Mouse (Mus musculus): ENCODE measurements at regions not wholly inside any gene's neighbourhood (a gene's known extent, or its start where the extent isn't known, plus 50 kb on each side); places are given as distances from the start of the nearest gene placed in this dataset.

GRCm38 (mm10) chr5:35176112-35176848 is 70.7 kb upstream of the Lrpap1 start:
- Histone ChIP-seq H3K9me3 (ENCODE audit: control insufficient read depth, low read length) (no peaks in the 10 kb centered on the region), H3K36me3 (ENCODE audit: control insufficient read depth, insufficient read depth, low read length) (no peaks in the 10 kb centered on the region), H3K4me2 (replicated peaks; ENCODE audit: low read depth) (no peak overlapping the region), H3K9ac (ENCODE audit: low read length) (no peak overlapping the region), H3K27ac (replicated peaks) (no peak overlapping the region), H3K4me3 (ENCODE audit: low read depth, low read length) (no peak overlapping the region), H3K4me1 (replicated peaks; ENCODE audit: control insufficient read depth, insufficient read depth) (no peaks in the 10 kb centered on the region), H3K27me3 (ENCODE audit: control insufficient read depth, insufficient read depth, low read length) (no peaks in the 10 kb centered on the region)
- WGBS, result 45% methylated on average over 13 of the region's 13 CpGs
- no peak for TF ChIP-seq CTCF (IDR thresholded peaks at IDR 0.05; ENCODE audit: low read depth)
- 0 out of 2 replicates have a peak, but pooled peaks have one; percentile 35 for ATAC-seq (ENCODE audit: low FRiP score, low TSS enrichment)
- DNase-seq (ENCODE audit: low spot score), result peak; percentile 18

DNA sequence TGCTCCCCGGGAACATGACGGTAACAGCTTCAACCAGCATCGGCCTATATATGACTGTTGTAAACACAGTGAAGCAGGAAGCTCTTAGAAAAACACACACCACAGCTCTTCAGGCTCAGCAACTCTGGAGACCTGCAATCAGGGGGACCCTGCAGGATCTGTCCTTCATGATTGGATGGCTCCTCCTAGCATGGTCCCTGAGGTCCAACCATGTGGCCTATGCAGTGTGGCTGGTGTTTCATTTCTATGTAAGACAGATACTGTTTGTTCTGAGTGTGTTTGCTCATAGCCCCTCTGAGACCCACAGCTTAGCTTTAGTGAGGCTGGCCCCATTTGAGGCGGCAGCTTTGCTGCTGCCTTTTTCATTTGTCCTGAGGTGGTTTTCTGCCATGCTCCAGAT is 68.8 kb upstream of the Lrpap1 start:
- H3K4me3 ChIP-seq (ENCODE audit: low read depth, low read length), result no peak overlapping the region
- no peaks in the 10 kb centered on the region for H3K4me1 ChIP-seq (replicated peaks; ENCODE audit: control insufficient read depth, insufficient read depth)
- no peak overlapping the region for H3K4me2 ChIP-seq (replicated peaks; ENCODE audit: low read depth)
- WGBS, result 44% methylated on average over 4 of the region's 4 CpGs
- TF ChIP-seq EP300 (optimal IDR thresholded peaks at IDR 0.05) (no peak), CTCF (IDR thresholded peaks at IDR 0.05; ENCODE audit: low read depth) (no peak)
- H3K27ac ChIP-seq (replicated peaks), result no peak overlapping the region
- H3K9me3 ChIP-seq (ENCODE audit: control insufficient read depth, low read length), result no peaks in the 10 kb centered on the region
- H3K9ac ChIP-seq (ENCODE audit: low read length), result no peak overlapping the region
- DNase-seq (ENCODE audit: low spot score) (no peak), ATAC-seq (ENCODE audit: low FRiP score, low TSS enrichment) (no peak)
- H3K27me3 ChIP-seq (ENCODE audit: control insufficient read depth, insufficient read depth, low read length), result no peaks in the 10 kb centered on the region
- no peaks in the 10 kb centered on the region for H3K36me3 ChIP-seq (ENCODE audit: control insufficient read depth, insufficient read depth, low read length)

GRCm38 (mm10) chr5:35171336-35171735 is 65.8 kb upstream of the Lrpap1 start:
- 72% methylated on average over 3 of the region's 3 CpGs for WGBS
- ATAC-seq (ENCODE audit: low FRiP score, low TSS enrichment) (no peak), DNase-seq (ENCODE audit: low spot score) (no peak)
- Histone ChIP-seq H3K27me3 (ENCODE audit: control insufficient read depth, insufficient read depth, low read length) (no peaks in the 10 kb centered on the region), H3K36me3 (ENCODE audit: control insufficient read depth, insufficient read depth, low read length) (no peaks in the 10 kb centered on the region), H3K27ac (replicated peaks) (no peak overlapping the region), H3K4me1 (replicated peaks; ENCODE audit: control insufficient read depth, insufficient read depth) (no peaks in the 10 kb centered on the region), H3K9ac (ENCODE audit: low read length) (no peak overlapping the region), H3K9me3 (ENCODE audit: control insufficient read depth, low read length) (no peaks in the 10 kb centered on the region), H3K4me2 (replicated peaks; ENCODE audit: low read depth) (no peak overlapping the region), H3K4me3 (ENCODE audit: low read depth, low read length) (no peak overlapping the region)
- TF ChIP-seq EP300 (optimal IDR thresholded peaks at IDR 0.05) (no peak), CTCF (IDR thresholded peaks at IDR 0.05; ENCODE audit: low read depth) (no peak)

DNA sequence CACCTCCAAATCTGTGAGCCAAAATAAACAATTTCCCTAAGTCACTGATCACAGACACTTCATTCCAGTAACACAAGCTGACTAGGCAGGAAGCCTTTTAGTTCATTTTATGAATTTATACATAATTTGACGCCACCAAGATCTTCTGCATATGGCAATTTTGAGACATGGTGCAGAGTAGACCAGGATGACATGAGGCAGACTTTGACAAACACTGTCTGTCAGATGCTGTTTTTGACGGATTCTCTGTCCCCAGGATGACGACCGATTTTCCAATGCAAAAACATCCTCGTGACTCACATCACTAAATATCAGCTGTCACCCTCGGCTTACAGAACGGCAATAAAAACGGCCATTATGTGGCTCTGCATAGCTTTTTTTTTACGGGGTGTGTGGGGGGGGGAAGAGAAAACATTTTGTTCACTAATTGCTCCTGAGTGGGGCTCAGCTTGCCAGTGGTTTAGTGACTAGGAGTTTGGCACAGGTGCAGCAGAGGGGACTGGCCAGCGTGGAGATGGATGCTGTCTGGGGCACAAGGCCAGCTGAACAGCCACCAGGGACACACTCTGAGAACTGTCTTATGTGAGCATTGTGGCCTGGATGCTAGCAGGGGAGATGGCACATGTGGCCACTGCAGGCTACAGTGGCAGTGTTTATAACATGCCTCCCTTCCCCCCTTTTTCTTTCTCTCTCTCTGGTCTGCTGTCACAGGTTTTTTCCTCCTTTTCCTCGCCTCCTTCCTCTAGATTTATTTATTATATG is 65.0 kb upstream of the Lrpap1 start:
- no peak overlapping the region for H3K9ac ChIP-seq (ENCODE audit: low read length)
- TF ChIP-seq EP300 (optimal IDR thresholded peaks at IDR 0.05), result no peak
- no peak for TF ChIP-seq CTCF (IDR thresholded peaks at IDR 0.05; ENCODE audit: low read depth)
- 73% methylated on average over 11 of the region's 11 CpGs for WGBS
- no peak overlapping the region for H3K27ac ChIP-seq (replicated peaks)
- ATAC-seq (ENCODE audit: low FRiP score, low TSS enrichment), result no peak
- H3K36me3 ChIP-seq (ENCODE audit: control insufficient read depth, insufficient read depth, low read length), result no peaks in the 10 kb centered on the region
- DNase-seq (ENCODE audit: low spot score), result no peak
- H3K4me3 ChIP-seq (ENCODE audit: low read depth, low read length), result no peak overlapping the region
- H3K4me2 ChIP-seq (replicated peaks; ENCODE audit: low read depth), result no peak overlapping the region
- H3K4me1 ChIP-seq (replicated peaks; ENCODE audit: control insufficient read depth, insufficient read depth), result no peaks in the 10 kb centered on the region
- no peaks in the 10 kb centered on the region for H3K27me3 ChIP-seq (ENCODE audit: control insufficient read depth, insufficient read depth, low read length)
- no peaks in the 10 kb centered on the region for H3K9me3 ChIP-seq (ENCODE audit: control insufficient read depth, low read length)

DNA sequence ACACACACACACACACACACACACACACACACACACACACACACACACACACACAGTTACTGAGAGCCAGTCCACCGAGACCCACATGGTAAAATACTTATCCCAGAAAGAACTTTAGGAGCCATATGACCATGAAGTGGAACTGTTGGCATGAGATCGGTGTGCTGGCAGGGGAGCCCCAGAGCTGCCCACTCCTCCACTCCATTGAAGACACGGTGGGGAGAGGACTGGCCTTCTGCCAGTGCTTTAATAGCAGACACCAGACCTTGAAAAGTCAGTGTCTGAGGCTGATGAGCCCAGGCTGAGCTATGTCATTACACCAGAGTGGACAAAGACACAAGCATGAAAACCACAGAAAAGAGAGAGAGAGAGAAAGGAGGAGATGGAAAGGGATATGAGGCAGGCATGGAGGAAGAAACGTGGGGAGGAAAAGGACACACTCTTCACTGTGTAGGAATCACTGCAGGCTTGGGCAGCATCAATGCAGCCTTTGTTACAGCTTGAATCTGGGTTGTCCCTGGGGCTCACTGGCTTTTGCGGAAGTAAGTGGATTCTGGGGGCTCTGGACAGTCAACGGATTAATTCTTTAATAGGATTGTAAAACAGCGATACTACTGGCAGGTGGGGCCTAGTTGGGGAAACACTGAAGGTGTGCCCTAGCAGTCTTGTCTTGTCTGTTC is 64.2 kb upstream of the Lrpap1 start:
- Histone ChIP-seq H3K9me3 (ENCODE audit: control insufficient read depth, low read length) (no peaks in the 10 kb centered on the region), H3K4me2 (replicated peaks; ENCODE audit: low read depth) (no peak overlapping the region), H3K9ac (ENCODE audit: low read length) (no peak overlapping the region), H3K4me1 (replicated peaks; ENCODE audit: control insufficient read depth, insufficient read depth) (no peaks in the 10 kb centered on the region), H3K36me3 (ENCODE audit: control insufficient read depth, insufficient read depth, low read length) (no peaks in the 10 kb centered on the region), H3K4me3 (ENCODE audit: low read depth, low read length) (no peak overlapping the region), H3K27ac (replicated peaks) (no peak overlapping the region), H3K27me3 (ENCODE audit: control insufficient read depth, insufficient read depth, low read length) (no peaks in the 10 kb centered on the region)
- no peak for DNase-seq (ENCODE audit: low spot score)
- no peak for ATAC-seq (ENCODE audit: low FRiP score, low TSS enrichment)
- TF ChIP-seq CTCF (IDR thresholded peaks at IDR 0.05; ENCODE audit: low read depth), result no peak
- no peak for TF ChIP-seq EP300 (optimal IDR thresholded peaks at IDR 0.05)
- WGBS, result 74% methylated on average over 7 of the region's 7 CpGs

Data from stomach, postnatal 0 days (tissue).